Mouse (Mus musculus): ENCODE measurements around the gene Slc6a6.

GRCm38 (mm10) chr6:91719042-91719747 is 35.3 kb downstream of the Slc6a6 start:
- no peak for TF ChIP-seq CTCF (IDR thresholded peaks at IDR 0.05; ENCODE audit: low read depth, low read length)
- TF ChIP-seq POLR2A (IDR thresholded peaks at IDR 0.05; ENCODE audit: extremely low read depth, insufficient read depth, low read length) = no peak
